Mouse (Mus musculus) cerebellum, adult 2 months (tissue): Measurements from ENCODE around the gene Gm13420.

ENCODE experiments used
- CTCF ChIP-seq: fragments of 200-500 bp; IDR thresholded peaks from 2 replicates; pipeline ENCODE4 v1.5.1; 2011; ENCODE audit warnings: low read depth, mild to moderate bottlenecking, control low read depth, low read length, moderate library complexity, borderline replicate concordance; ENCODE audit not compliant: insufficient read depth
- POLR2A ChIP-seq: fragments of 200-500 bp; IDR thresholded peaks from 2 replicates; pipeline ENCODE4 v1.6.1; 2011; ENCODE audit warnings: low read length, control low read depth, borderline replicate concordance; ENCODE audit not compliant: insufficient read depth

- TF ChIP-seq CTCF (no peak), POLR2A (no peak)
These were observed 10.3 kb downstream of the Gm13420 start for GRCm38 (mm10) chr2:29741207-29741606.
